Mouse (Mus musculus): Measurements from ENCODE around the gene Zdhhc23.

DNA sequence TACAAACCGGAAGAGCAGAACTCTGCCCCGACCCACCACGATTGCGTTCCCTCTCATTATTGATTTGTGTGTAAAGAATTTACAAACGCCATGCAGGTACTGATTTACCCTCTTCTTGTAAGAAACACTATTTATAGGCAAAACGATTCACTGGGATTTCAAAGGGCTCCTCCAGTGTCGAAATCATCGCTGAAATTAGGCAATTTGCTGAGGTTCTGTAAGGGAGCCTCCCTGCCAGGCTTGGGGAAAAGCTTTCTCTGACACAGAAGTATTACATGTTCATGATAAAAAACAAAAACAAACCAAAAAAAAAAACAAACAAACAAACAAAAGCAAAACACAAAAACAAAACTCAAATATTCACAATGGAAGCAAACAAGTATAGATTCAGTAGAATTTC lies 19.5 kb upstream of the Zdhhc23 start:
- no peak for TF ChIP-seq CTCF (IDR thresholded peaks at IDR 0.05; ENCODE audit: low read depth)
- no peak for TF ChIP-seq EP300 (IDR thresholded peaks at IDR 0.05; ENCODE audit: low read depth)

Measured in heart, postnatal 0 days (tissue).